Mouse (Mus musculus) CD8-positive naive resting alpha-beta T cell, adult 2 months (primary cell): Measurements from ENCODE around the gene Rcc1l.

Experiments used
- DNase-seq, 2 experiments: peaks; one replicate each; pipeline ENCODE4 v3.0.0; 2022; ENCODE audit warnings: low read depth in 2 of 2, low spot score in 2 of 2

Gene Rcc1l

DNA sequence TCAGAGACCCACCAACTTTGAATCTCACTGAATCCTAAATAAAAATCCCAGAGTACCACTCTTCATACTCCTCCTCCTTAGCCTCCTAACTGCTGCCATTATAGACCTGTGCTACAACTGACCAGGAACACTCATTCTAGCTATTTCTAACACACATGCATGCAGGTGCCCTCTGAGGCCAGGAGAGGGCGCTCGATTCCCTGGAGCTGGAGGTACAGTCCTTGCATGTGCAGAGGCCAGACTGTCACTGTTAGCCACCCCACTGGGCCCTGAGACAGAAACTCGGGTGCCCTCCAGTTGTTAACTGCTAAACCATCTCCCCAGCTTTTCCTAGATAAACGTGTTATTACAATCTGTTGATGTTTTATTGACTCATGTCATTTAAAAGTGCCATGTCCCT is 3.4 kb downstream of the Rcc1l start:
- DNase-seq = peak; percentile 31 to 48

- DNase-seq = no peak
Observed at GRCm38 (mm10) chr5:134170167-134170566, 6.4 kb downstream of the Rcc1l start.

DNA sequence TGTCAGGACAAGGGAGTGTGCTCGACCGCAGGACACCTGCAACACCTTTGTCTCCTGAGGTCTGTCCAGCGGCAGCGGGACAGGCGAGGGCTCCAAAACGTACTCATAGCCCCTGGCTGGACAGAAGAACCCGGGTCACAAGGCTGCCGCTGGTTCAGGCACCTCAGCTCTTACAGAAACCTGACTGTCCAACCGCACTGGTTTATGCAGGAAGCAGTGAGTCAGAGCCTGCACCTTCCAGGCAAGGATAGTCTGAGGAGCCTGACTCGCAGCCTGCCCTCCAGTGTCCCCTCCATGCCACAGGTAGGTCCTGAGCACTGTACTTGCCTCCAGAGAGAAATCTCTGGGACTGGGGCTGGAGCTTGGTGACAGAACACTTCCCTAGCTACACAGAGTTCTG is 7.3 kb downstream of the Rcc1l start:
- no peak for DNase-seq

GRCm38 (mm10) chr5:134168033-134168432 is 8.5 kb downstream of the Rcc1l start:
- DNase-seq = no peak

DNA sequence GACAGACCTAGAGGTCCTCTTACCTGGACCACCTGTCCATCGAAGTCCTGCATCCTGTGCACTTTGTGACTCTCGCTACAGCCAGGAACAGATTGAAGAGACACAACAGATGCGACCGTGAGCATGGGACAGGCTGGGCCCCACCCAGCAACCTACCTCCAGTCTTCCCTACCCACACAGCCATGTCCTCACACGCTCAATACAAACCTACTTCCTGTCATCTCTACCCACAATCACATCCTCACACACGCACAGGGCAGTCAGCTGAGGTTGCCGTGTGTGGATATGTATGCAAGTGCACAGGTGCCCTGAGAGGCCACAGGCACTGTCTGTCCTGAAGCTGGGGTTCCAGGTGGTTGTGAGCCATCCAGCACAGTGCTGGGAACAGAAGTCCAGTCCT is 9.9 kb downstream of the Rcc1l start:
- peak; percentile 18 to 42 for DNase-seq

DNA sequence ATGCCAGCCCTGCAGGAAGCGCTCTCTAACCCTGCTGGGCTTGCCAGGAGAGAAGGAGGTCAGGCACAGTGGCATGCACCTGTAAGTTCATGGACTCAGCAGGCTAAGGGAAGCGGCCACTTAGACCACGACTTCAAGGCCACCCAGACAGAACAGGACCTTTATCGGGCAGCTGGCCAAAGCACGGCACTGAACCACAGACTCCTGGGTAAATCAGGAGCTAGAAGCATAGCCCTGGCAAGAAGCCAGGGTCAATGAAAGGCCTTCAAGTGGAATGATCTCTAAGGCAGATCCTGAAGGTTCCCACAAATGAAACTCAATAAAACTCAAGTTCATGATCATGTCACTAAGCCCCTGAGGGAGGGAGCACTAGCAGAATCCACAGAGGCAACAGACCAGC is 11.9 kb downstream of the Rcc1l start:
- DNase-seq = no peak

GRCm38 (mm10) chr5:134155916-134156466 is 20.6 kb downstream of the Rcc1l start:
- no peak for DNase-seq

DNA sequence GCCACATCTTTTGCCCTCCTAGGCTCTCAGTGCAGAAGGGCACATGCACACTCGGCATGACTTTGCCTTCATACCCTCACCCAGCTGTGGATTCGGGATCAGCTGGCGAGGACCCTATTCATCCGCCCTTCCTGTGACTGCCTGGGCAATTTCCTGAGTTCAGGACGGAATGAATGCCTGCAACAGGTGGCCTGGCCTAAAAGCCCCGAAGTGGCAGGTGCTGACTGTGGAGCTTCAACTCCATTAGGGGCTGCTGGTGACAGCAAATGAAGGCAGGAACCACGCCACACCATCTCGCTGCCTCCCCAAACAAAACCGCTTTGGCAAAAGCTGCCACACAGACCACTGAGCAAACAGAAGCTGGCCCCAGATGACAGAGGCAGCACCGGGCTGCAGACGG is 24.7 kb downstream of the Rcc1l start:
- no peak for DNase-seq

- DNase-seq = no peak
Observed at GRCm38 (mm10) chr5:134148153-134148552, 28.4 kb downstream of the Rcc1l start.

DNA sequence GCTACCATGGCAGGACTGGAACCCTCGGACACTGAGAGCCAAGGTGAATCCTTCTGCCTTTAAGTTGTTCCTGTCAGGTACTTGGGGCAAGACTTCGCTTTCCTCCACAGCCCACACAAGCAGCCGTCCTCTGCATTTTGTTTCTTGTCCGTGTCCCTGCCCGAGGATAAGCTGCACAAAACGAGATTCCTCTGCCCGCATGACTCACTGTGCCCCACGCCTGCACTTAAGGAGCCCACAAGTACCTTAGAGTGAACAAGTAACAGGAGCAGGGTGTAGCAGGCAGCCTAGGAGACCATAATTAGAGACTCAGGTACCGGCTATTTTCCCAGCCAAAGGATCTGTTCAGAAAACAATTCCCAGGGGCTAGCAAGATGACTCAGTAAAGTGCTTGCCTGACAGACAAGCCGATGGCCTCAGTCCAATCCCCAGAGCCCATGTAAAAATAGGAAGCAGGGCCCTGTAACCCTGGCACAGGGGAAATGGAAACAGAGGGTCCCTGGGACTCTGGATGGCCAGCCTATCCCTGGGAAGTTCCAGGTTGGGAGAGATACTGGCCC is 29.3 kb downstream of the Rcc1l start:
- no peak for DNase-seq

DNA sequence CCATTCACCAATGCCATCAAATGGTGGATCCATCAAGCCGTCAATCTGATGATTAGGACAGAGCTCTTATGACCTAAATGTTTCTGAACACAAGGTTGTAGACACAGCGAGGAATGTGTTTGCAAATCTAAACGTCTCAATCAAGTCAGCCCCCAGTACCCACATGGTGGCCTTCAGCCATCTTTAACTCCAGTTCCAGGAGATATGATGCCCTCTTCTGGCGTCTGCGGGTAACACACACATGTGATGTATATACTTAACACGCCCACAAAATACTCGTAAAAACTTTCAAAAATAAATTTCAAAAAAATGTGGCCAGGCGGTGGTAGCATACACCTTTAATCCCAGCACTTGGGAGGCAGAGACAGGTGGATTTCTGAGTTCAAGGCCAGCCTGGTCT is 31.6 kb downstream of the Rcc1l start:
- DNase-seq = no peak

- no peak for DNase-seq
Observed at GRCm38 (mm10) chr5:134142381-134142780, 34.2 kb downstream of the Rcc1l start.

GRCm38 (mm10) chr5:134141236-134141635 is 35.3 kb downstream of the Rcc1l start:
- no peak for DNase-seq

- no peak for DNase-seq
Observed at GRCm38 (mm10) chr5:134139429-134139828, 37.1 kb downstream of the Rcc1l start.

DNA sequence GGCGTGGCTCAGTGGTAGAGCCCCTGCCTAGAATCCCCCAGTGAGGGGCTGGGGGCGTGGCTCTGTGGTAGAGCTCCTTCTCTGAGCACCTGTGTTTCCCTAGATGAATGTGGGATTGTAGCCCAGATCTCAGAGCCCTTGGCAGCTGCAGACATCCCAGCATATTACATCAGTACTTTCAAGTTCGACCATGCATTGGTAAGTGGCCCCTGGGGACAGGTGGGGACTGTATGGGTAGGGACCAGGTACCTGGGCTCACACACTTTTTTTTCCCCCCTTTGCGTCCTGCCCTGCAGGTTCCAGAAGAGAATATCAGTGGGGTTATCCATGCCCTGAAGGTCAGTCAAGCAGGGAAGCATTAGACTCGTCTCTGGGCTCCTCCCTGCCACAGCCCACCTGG is 38.6 kb downstream of the Rcc1l start:
- DNase-seq = no peak

GRCm38 (mm10) chr5:134136022-134136421 is 40.6 kb downstream of the Rcc1l start:
- no peak for DNase-seq

DNA sequence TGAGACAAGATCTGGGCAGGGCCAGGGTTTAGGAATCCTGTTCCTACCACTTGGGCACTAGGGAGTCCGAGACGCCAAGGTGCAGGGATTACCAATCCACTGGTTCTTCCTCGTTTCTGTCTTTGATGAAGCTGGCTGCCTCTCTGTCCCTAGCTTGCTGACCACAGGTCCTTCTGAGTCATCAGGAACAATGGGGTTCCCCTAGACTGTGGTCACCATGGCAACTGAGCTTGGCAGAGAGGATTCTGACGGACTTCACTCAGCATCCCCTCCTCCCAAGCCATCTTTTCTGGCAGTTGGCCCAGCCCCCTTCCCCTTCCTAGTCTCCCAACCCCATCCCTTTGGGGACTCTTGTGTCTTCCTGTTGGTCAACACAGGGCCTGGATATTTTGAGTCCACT is 45.0 kb downstream of the Rcc1l start:
- no peak for DNase-seq

DNA sequence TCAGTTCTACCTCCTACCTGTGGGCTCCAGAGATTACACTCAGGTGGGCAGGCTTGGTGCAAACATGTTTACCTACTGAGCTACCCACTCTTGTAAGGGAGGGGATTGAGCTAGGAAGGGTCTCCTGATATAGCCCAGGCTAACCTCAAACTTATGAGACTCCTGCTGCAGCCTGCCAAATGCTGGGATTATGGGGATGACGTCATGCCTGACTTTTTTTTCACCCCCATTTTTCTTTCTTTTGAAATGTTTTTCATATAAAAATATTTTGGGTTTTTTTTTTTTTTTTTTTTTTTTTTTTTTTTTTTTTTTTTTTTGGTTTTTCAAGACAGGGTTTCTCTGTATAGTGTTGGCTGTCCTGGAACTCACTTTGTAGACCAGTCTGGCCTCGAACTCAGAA is 50.3 kb downstream of the Rcc1l start:
- no peak for DNase-seq

DNA sequence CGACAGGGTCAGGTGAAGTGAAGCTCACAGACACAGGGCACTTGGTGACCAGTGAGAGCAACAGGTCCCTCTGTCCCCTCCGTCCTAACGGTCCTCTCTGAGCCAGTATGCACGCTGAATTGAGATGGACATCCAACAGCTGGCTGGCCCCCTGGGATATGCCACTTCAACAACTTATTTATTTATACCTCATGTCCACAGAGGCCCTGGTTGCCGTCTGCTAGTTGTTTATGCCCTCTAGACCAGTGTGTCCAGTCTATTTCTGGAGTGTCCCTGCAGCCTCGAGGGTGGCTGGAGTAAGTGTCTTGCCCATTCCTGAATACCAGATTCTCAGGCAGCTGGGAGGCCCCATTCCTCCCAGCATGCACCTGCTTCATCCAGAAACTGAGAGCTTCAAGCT is 52.7 kb downstream of the Rcc1l start:
- no peak for DNase-seq

DNA sequence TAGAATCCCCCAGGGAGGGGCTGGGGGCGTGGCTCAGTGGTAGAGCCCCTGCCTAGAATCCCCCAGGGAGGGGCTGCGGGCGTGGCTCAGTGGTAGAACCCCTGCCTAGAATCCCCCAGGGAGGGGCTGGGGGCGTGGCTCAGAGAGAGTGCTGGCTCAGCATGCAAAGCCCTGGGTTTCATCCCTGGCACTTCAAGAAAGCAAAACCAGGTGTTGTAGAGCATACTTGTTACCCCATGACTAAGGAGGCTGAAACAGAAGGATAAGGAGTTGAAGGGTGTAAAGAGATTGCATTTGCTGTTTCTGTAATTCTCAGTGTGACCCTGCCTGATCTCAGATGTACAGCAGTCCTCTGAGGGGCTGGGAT is 54.7 kb downstream of the Rcc1l start:
- no peak for DNase-seq

- no peak for DNase-seq
Observed at GRCm38 (mm10) chr5:134121138-134121892, 55.3 kb downstream of the Rcc1l start.

DNA sequence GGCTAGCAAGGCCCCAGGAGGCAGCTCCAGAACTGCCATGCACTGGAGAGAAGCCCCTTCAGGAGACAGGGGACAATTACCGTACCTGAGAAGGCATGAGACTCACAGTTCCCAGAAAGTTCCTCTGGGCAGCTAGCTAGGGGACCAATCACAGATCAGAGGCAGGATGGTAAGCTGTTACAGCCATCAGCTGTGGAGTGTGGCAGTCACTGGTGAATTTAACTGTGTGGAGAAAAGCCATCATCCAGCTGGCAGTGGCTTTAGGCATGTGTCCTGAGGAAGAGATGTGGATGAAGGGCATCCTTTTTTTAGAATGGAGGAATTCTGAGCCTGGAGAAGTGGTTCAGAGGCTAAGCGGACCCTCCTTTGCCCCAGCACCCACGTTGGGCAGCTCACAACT is 56.4 kb downstream of the Rcc1l start:
- no peak for DNase-seq
